Mouse (Mus musculus): ENCODE measurements around the gene Coq2. TPM values are rescaled to one million over a fixed set of nuclear protein-coding genes. Genes with fewer than 3 reads are reported as not detected.

The Coq2 gene
- 10 to 100 TPM; 68.8 to 69.7 TPM for total RNA-seq (2021)

DNA sequence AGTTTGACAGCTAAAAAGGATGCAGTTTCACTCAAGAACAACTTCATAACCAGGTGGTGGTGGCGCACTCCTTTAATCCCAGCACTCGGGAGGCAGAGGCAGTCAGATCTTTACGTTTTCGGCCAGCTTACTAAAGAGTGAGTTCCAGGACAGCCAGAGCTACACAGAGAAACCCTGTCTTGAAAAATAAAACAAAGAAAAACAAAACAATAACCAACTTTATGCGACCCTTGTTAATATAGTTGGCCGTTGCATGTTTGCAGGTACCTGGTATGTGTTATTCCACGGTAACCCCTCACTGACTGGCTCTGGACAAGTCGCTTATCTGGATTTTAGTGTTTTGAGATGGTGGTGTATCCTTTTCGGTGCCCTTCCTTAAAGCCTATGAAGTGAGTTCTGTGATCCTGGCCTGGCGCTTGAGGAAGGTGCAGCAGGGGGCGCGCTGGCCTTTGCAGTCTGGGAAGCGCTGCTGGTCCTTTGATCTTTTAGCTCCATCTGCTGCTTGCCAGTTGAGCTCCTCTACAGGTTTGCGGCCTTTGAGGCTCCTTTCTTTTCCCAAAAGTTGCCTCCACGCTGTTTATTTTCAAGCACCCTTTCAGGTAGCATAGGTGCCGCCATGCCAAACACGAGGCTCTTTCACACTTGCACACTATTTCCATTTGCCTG lies at the start of gene Coq2:
Coq2 (minus strand) TSS at position 430 of the 666 bp plus-strand sequence.
- peak; percentile 61 to 77 for DNase-seq (ENCODE audit: low spot score in 2 of 2)
- intact Hi-C loops (cut with DNase I), result loop anchor here (2.0 to 5.0 kb wide), 2 partner anchors 124 to 242 kb away; partner anchors contain the start of genes Helq and Mrps18c

DNA sequence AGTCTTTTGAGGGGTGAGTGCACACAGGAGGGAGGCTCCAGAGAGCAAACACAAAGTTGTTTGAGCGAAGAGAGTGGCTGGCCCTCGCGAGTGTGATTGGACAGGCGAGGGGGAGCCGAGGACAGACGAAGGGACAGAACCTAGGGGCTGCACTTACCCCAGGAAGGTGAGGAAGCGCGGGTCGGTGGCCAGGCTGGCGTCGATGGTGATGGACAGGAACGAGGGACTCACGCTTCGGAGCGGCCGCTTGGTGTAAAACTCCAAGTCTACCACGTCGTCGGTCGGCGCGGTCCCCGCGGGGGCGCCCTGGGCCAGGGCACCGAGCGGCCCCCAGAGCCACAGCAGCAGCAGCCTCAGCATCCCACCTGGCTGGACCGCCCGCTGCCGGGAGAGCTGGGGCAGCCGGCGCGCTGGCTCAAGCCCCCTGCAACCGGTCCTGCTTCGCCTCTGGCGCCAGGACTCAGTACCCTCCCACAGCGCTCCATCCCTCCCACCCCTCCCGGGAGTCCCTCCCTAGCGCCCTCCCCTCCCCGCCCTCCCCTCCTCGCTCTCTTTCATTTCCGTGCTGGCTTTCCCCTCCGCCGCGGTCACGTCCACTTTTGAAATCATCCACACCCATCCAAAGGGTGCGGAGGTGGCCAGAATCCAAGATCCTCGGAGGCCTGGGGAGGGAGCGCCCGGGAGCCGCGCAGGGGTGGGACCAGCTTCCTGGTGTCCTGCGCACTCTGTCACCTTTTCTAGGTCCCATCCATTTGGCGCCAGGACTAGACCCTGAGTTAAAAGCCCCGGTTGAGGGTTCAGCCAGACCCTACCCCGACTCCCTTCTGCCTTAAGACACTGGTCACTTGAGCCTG lies 44.5 kb upstream of the Coq2 start, which contains the start of gene Hpse:
Hpse (minus strand) TSS at position 482 of the 854 bp plus-strand sequence.
- DNase-seq (ENCODE audit: low spot score in 2 of 2), result no peak
- intact Hi-C loops (cut with DNase I), result no loop called here

DNA sequence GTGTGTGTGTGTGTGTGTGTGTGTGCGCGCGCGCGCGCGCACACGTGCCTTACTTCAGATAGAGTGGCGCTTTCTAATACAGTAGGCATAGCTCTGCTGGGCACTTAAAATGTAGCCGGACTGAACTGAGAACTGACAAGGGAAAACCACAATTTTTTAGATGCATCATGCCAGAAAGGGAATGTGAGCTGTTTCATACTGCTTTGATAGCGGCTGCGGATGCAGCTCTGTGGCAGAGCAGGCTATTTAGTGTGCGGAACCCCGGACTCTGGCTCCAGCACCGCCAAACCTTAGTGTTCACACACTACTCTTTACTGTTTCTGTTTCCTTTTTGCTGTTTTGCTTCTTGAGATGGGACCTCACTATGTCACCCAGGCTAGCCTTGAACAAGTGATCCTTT lies 41.8 kb upstream of the Coq2 start:
- intact Hi-C loops (cut with DNase I), result no loop called here
- no peak for DNase-seq (ENCODE audit: low spot score in 2 of 2)

DNA sequence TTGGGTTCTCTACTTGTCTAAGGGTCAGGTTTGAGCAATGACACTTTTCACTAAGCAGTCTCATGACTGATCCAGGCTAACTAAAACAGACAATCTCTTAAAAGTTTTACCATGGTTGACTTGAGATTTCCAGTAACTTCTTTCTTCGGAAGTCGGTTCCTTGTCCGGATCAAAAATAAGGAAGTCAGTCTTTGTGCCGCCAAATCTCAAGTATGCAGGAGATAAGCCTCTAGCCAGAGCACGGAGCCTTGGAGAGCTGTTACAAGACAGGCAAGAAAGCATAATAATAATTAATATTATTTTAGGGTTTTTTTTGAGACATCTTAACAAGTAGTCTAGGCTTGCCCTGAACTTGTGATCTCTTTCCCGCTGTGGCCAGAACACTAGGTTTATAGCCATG lies 36.3 kb upstream of the Coq2 start:
- no peak for DNase-seq (ENCODE audit: low spot score in 2 of 2)
- intact Hi-C loops (cut with DNase I), result no loop called here

- intact Hi-C loops (cut with DNase I), result no loop called here
- no peak for DNase-seq (ENCODE audit: low spot score in 2 of 2)
Measured at GRCm38 (mm10) chr5:100710012-100710411, 35.1 kb upstream of the Coq2 start.

DNA sequence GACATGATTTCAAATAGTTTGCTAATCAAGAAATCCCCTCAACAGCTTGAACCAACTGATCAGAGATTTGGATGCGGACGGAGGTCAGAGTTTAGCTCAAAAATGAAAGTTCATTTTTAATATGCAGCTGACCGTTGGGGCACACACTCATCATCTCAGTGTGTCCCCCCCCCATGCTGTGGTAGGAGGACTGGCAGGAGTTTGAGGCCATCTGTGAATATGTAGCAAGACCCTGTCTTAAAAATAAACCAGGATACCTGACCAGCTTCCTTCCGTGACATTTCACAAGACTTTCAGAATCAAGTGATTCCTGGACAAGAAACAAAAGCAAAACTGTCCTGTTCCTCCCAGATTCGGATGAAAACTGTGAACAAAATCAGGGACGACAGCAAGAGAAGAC lies 34.1 kb upstream of the Coq2 start:
- intact Hi-C loops (cut with DNase I), result no loop called here
- DNase-seq (ENCODE audit: low spot score in 2 of 2), result no peak

DNA sequence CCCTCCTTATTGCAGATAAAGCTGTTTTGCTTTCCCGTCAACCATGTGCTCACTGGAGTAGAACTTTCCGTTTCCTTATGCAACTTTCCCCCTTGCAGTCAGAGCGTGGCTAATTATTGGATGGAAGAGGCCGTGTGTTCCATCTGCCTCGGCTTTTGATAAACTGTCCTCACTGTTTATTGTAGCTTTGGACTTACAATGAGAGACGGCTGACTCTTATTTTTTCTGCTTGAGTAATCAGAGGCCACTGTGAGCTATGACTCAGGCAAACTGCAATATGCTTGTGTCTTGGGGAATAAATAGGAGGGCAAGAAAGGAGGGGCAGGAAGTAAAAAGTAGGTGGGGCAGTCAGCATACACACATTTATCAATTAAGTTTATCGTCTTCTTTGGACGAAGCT lies 31.7 kb upstream of the Coq2 start:
- intact Hi-C loops (cut with DNase I), result no loop called here
- DNase-seq (ENCODE audit: low spot score in 2 of 2), result no peak

DNA sequence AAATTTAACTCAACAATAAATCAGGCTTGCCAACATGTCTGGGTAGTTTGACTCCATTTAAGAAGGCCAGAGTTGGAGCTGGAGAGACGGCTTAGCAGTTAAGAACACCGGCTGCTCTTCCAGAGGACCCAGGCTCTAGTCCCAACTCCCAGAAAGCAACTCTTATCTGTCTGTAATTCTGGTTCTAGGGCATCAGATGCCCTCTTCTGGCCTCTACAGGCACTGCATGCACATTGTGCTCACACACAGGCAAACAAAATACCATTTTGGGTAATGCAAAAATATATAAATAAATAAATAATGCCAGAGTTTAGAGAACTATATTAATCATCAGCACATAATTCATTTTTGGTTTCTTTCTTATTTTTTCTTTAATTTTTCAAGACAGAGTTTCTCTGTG lies 29.3 kb upstream of the Coq2 start:
- intact Hi-C loops (cut with DNase I), result no loop called here
- no peak for DNase-seq (ENCODE audit: low spot score in 2 of 2)

DNA sequence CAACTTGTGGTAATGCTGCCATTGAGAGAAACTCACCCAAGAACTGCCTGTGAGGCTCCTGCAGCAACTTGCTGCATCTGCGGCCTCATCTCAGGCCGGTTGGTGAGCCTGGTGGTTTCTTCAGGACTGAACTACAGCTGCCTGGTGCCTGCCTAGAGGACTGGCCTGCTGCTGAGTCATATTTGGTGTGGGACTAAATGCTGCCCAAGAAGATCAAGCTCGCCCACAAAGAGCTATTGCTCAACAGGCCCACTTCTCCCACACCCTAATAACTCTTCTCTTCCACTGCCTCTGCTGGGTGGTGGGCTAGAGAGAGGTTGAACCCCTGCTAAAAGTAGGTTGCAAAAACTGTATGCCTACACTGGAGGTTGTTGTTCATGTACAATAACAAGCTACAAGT lies 27.4 kb upstream of the Coq2 start:
- intact Hi-C loops (cut with DNase I), result no loop called here
- DNase-seq (ENCODE audit: low spot score in 2 of 2), result no peak

DNA sequence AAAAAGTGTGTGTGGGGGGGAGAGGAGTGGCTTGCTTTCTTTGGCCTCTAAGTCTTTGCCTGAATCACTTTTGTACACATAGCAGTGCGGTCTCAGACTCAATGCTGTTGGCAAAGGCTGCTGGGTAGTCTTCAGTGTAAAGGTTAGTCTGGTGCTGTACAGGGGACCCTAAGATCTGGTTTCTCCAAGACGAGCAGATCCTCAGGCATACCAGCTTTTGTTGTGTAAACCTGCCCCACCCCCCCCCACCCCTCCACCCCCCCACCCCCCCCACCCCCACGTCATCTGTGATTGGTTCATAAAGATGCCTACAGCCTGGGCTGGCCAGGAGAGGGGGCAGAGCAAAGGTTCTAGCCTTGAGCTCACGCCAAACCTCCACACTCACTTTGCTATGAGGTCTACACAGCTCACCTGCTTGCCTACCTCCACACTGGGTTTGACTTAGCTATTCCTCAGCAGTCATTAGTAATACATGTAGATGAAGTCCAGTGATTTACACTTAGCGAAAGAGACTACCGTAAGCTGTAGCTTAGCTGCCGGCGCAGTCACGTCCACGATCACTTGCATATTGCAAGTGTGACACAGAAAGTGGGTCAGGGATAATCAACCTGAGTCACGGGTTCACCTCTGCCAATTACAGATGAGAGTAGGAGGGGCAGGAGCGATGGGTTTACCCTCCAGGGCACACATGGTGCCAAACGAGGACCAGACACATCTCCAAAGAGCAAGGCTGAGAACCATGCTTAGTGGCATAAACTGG lies 26.1 kb upstream of the Coq2 start:
- intact Hi-C loops (cut with DNase I), result no loop called here
- no peak for DNase-seq (ENCODE audit: low spot score in 2 of 2)

DNA sequence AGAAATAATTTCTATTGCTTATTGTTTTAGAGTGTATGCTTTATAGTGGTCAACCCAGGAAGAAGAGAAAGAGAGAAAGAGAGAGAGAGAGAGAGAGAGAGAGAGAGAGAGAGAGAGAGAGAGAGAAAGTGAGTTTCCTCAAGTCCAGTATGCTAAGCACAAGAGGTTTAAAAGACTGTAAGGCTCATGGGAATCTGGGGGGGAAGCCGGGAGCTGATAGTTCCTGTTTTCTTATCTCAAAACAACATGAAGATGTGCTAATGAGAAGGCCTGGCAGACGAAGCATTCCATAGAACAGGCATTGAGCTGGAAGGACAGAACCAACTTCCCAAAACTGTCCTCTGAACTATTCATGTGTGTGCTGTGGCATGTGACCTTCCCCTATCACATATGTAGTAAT lies 22.9 kb upstream of the Coq2 start:
- intact Hi-C loops (cut with DNase I), result no loop called here
- DNase-seq (ENCODE audit: low spot score in 2 of 2), result no peak

- intact Hi-C loops (cut with DNase I), result no loop called here
- DNase-seq (ENCODE audit: low spot score in 2 of 2), result no peak
Measured at GRCm38 (mm10) chr5:100697398-100697797, 22.5 kb upstream of the Coq2 start.

DNA sequence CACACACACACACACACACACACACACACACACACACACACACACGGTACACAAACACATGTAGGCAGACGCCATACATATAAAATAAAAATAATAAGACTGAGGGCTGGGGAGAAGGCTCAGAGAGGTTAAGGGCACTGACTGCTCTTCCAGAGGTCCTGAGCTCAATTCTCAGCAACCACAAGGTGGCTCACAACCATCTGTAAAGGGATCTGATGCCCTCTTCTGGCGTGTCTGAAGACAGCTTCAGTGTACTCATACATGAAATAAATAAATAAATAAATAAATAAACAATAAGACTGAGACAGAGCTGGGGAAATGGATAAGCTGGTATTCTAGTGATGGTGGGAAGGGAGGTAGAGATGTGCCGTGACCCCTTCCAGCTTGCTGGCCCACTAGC lies 10.7 kb upstream of the Coq2 start:
- DNase-seq (ENCODE audit: low spot score in 2 of 2), result no peak
- intact Hi-C loops (cut with DNase I), result no loop called here

GRCm38 (mm10) chr5:100680542-100680933 lies 5.6 kb upstream of the Coq2 start:
- intact Hi-C loops (cut with DNase I), result no loop called here

GRCm38 (mm10) chr5:100679911-100680541 lies 5.1 kb upstream of the Coq2 start:
- no peak for DNase-seq (ENCODE audit: low spot score in 2 of 2)
- intact Hi-C loops (cut with DNase I), result loop anchor here (5.0 kb wide), 1 partner anchor 237 kb away; no protein-coding TSS in a partner anchor

More at GRCm38 (mm10) chr5:100680542-100680933, 5.6 kb upstream of the Coq2 start:
- DNase-seq (ENCODE audit: low spot score in 2 of 2), result no peak

GRCm38 (mm10) chr5:100673745-100674486 lies 1.0 kb downstream of the Coq2 start:
- DNase-seq (ENCODE audit: low spot score in 2 of 2), result peak; percentile 88
- intact Hi-C loops (cut with DNase I), result loop anchor here (2.0 kb wide), 1 partner anchor 125 kb away; the partner anchor contains the start of genes Helq and Mrps18c

- no peak for DNase-seq (ENCODE audit: low spot score in 2 of 2)
- intact Hi-C loops (cut with DNase I), result no loop called here
Measured at GRCm38 (mm10) chr5:100672403-100672802, 2.5 kb downstream of the Coq2 start.

GRCm38 (mm10) chr5:100671897-100672296 lies 3.0 kb downstream of the Coq2 start:
- DNase-seq (ENCODE audit: low spot score in 2 of 2), result no peak
- intact Hi-C loops (cut with DNase I), result no loop called here

- intact Hi-C loops (cut with DNase I), result no loop called here
- DNase-seq (ENCODE audit: low spot score in 2 of 2), result peak in 1 of 2 experiments; percentile 64
Measured at GRCm38 (mm10) chr5:100671398-100671797, 3.5 kb downstream of the Coq2 start.
